In genomic region chr17:78409900-78410299, GRCm38 (mm10) we compare ENCODE assay signal across 11 mouse cellular contexts. TPM values are rescaled to one million over a fixed set of nuclear protein-coding genes. Genes with fewer than 3 reads are reported as not detected.
DNase-seq lines count a peak whose midpoint lies in the region; ATAC-seq and TF ChIP-seq lines count a peak whose summit lies in the region.
"Had no signal": no experiment of that assay in that cellular context is flagged by ENCODE, and none has a peak within 500 bp of the region (broad histone marks: within the 10 kb centered on the region; RNA-seq: fewer than 3 reads in every experiment).

No protein-coding gene starts in this region.

- no peaks in the 10 kb centered on the region for H3K36me3 ChIP-seq in forebrain, postnatal 0 days (ENCODE audit: insufficient read depth)
- no peaks in the 10 kb centered on the region for H3K36me3 ChIP-seq in forebrain, embryonic 11.5 days (ENCODE audit: control insufficient read depth, insufficient read depth, low read length)
- no peaks in the 10 kb centered on the region for H3K36me3 ChIP-seq in midbrain, embryonic 12.5 days
- peaks cover 17% of the 10 kb centered on the region for H3K36me3 ChIP-seq in midbrain, embryonic 10.5 days

- no peak for TF ChIP-seq CTCF in forebrain, postnatal 0 days (IDR thresholded peaks at IDR 0.05; ENCODE audit: low read depth)
- TF ChIP-seq CTCF in embryonic fibroblast, embryonic 13.5 days (IDR thresholded peaks at IDR 0.05; ENCODE audit: borderline replicate concordance, insufficient read depth, low read length), result no peak

- TF ChIP-seq POLR2A in embryonic fibroblast, embryonic 13.5 days (IDR thresholded peaks at IDR 0.05; ENCODE audit: low read depth, low read length), result no peak

- peak; percentile 51 for DNase-seq in forebrain, postnatal 0 days
- no peak for DNase-seq in forebrain, embryonic 11.5 days (ENCODE audit: low spot score)
- no peak for DNase-seq in midbrain, embryonic 10.5 days (ENCODE audit: low spot score)
- peak; percentile 20 for DNase-seq in lung, postnatal 36 days
- no peak for DNase-seq in kidney, adult 11 months
- DNase-seq: right cerebral cortex, postnatal 14 days had no signal

- H3K4me2 ChIP-seq in forebrain, postnatal 0 days (ENCODE audit: low read depth), result no peak overlapping the region
- H3K4me2 ChIP-seq in forebrain, embryonic 11.5 days (ENCODE audit: low read depth, low read length, severe bottlenecking), result no peak overlapping the region
- no peak overlapping the region for H3K4me2 ChIP-seq in midbrain, embryonic 12.5 days (replicated peaks)
- H3K4me2 ChIP-seq: embryonic facial prominence, embryonic 13.5 days had no signal

- no peak overlapping the region for H3K9ac ChIP-seq in forebrain, postnatal 0 days
- H3K9ac ChIP-seq in forebrain, embryonic 11.5 days (ENCODE audit: low read length), result no peak overlapping the region
- no peak overlapping the region for H3K9ac ChIP-seq in midbrain, embryonic 12.5 days (replicated peaks)
- H3K9ac ChIP-seq: embryonic facial prominence, embryonic 13.5 days; liver, embryonic 14.5 days had no signal

- H3K4me1 ChIP-seq in forebrain, postnatal 0 days (ENCODE audit: insufficient read depth), result peaks cover 4% of the 10 kb centered on the region; the same call in 1 of the 2 replicates
- H3K4me1 ChIP-seq in forebrain, embryonic 11.5 days (replicated peaks; ENCODE audit: control insufficient read depth, insufficient read depth, low read length), result no peaks in the 10 kb centered on the region
- no peaks in the 10 kb centered on the region for H3K4me1 ChIP-seq in midbrain, embryonic 12.5 days
- H3K4me1 ChIP-seq in midbrain, embryonic 10.5 days, result peaks cover 23% of the 10 kb centered on the region
- peaks cover 14% of the 10 kb centered on the region; the same call in 1 of the 2 replicates for H3K4me1 ChIP-seq in embryonic fibroblast, embryonic 13.5 days (ENCODE audit: control insufficient read depth, insufficient read depth, low read length)

- H3K27me3 ChIP-seq in forebrain, postnatal 0 days (ENCODE audit: insufficient read depth, low read length), result no peaks in the 10 kb centered on the region
- H3K27me3 ChIP-seq in forebrain, embryonic 11.5 days (ENCODE audit: control insufficient read depth, insufficient read depth, low read length), result no peaks in the 10 kb centered on the region
- H3K27me3 ChIP-seq in midbrain, embryonic 12.5 days, result no peaks in the 10 kb centered on the region; the same call in 1 of the 2 replicates
- no peaks in the 10 kb centered on the region for H3K27me3 ChIP-seq in midbrain, embryonic 10.5 days (ENCODE audit: low read depth, poor library complexity, severe bottlenecking)
- H3K27me3 ChIP-seq: embryonic facial prominence, embryonic 13.5 days had no signal

- no peak overlapping the region for H3K4me3 ChIP-seq in forebrain, postnatal 0 days (ENCODE audit: low read depth, low read length)
- no peak overlapping the region for H3K4me3 ChIP-seq in forebrain, embryonic 11.5 days (ENCODE audit: low read depth, low read length)
- H3K4me3 ChIP-seq in midbrain, embryonic 12.5 days, result no peak overlapping the region
- H3K4me3 ChIP-seq in midbrain, embryonic 10.5 days, result no peak overlapping the region
- H3K4me3 ChIP-seq in embryonic fibroblast, embryonic 13.5 days (ENCODE audit: insufficient read depth, low read length), result no peak overlapping the region
- H3K4me3 ChIP-seq: embryonic facial prominence, embryonic 13.5 days had no signal

- H3K27ac ChIP-seq in forebrain, postnatal 0 days (ENCODE audit: low read depth, low read length), result no peak overlapping the region
- no peak overlapping the region for H3K27ac ChIP-seq in forebrain, embryonic 11.5 days (ENCODE audit: low read depth, low read length)
- no peak overlapping the region for H3K27ac ChIP-seq in midbrain, embryonic 12.5 days (replicated peaks)
- H3K27ac ChIP-seq in midbrain, embryonic 10.5 days (replicated peaks), result no peak overlapping the region
- H3K27ac ChIP-seq in embryonic fibroblast, embryonic 13.5 days (ENCODE audit: insufficient read depth, low read length), result 0 out of 2 replicates have a peak overlapping the region, but pooled peaks have one; percentile 32
- H3K27ac ChIP-seq: embryonic facial prominence, embryonic 13.5 days; kidney, postnatal 0 days; liver, embryonic 14.5 days had no signal

- 20% methylated on average over 2 of the region's 2 CpGs for WGBS in forebrain, postnatal 0 days
- WGBS in forebrain, embryonic 11.5 days, result 48% methylated on average over 2 of the region's 2 CpGs
- 44% methylated on average over 2 of the region's 2 CpGs for WGBS in midbrain, embryonic 12.5 days
- 62% methylated on average over 2 of the region's 2 CpGs for WGBS in midbrain, embryonic 10.5 days

- no peaks in the 10 kb centered on the region for H3K9me3 ChIP-seq in forebrain, postnatal 0 days (ENCODE audit: low read length)
- H3K9me3 ChIP-seq in forebrain, embryonic 11.5 days (ENCODE audit: control insufficient read depth, low read length), result no peaks in the 10 kb centered on the region
- no peaks in the 10 kb centered on the region for H3K9me3 ChIP-seq in midbrain, embryonic 12.5 days
- no peaks in the 10 kb centered on the region for H3K9me3 ChIP-seq in midbrain, embryonic 10.5 days (replicated peaks)
- H3K9me3 ChIP-seq: embryonic facial prominence, embryonic 13.5 days had no signal

- ATAC-seq in forebrain, postnatal 0 days, result peak; percentile 86
- ATAC-seq in forebrain, embryonic 11.5 days (replicated peaks; ENCODE audit: low FRiP score), result no peak
- ATAC-seq in midbrain, embryonic 12.5 days (ENCODE audit: low FRiP score, low read depth), result 0 out of 2 replicates have a peak, but pooled peaks have one; percentile 38

RNA-seq across cellular contexts. Expression of gene Fez2, which starts 8.1 kb away (rescaled TPM):
- total RNA-seq in forebrain, postnatal 0 days (2014; rRNA removed), result 56.0 and 57.9 TPM in 2 replicates
- polyA plus RNA-seq in forebrain, postnatal 0 days (2015; fragmentation: Nextera tagmentation; extraction: Ambion mirVana), result 64.8 and 65.9 TPM in 2 replicates
- polyA plus RNA-seq in forebrain, embryonic 11.5 days (2014; fragmentation: Nextera tagmentation; extraction: Ambion mirVana), result 35.7 and 39.4 TPM in 2 replicates
- polyA plus RNA-seq in midbrain, embryonic 12.5 days (2016; fragmentation: Nextera tagmentation; extraction: Ambion mirVana), result 43.7 and 43.9 TPM in 2 replicates
- 43.5 and 50.3 TPM in 2 replicates for polyA plus RNA-seq in midbrain, embryonic 10.5 days (2016; fragmentation: Nextera tagmentation; extraction: Ambion mirVana)
- polyA plus RNA-seq in embryonic fibroblast, embryonic 13.5 days (2011; ENCODE audit: insufficient read length, low read depth, missing spikeins), result 41.8 and 60.3 TPM in 2 replicates

Comparison
In these comparisons a context has a peak if more than half of its experiments do, and no peak if none do; other contexts are left out.
1. DNase-seq: peak in forebrain, postnatal 0 days (single experiment) and lung, postnatal 36 days (single experiment); none in forebrain, embryonic 11.5 days (single experiment), midbrain, embryonic 10.5 days (single experiment) and kidney, adult 11 months (single experiment).